8 mouse cellular contexts compared by ENCODE assay signal in genomic region chr9:20746017-20746660, GRCm38 (mm10). TPM values are rescaled to one million over a fixed set of nuclear protein-coding genes. Genes with fewer than 3 reads are reported as not detected.
DNase-seq lines count a peak whose midpoint lies in the region; ATAC-seq and TF ChIP-seq lines count a peak whose summit lies in the region.

Gene Olfm2 (minus strand): TSS chr9:20746349.

- peak within 1 kb of the TSS; percentile 65 for H3K4me2 ChIP-seq in hindbrain, embryonic 15.5 days
- H3K4me2 ChIP-seq in liver, embryonic 12.5 days, result peak within 1 kb of the TSS; percentile 72
- peak within 1 kb of the TSS; percentile 65 for H3K4me2 ChIP-seq in stomach, postnatal 0 days (replicated peaks; ENCODE audit: low read depth)

- no peaks in the 10 kb centered on the region for H3K27me3 ChIP-seq in hindbrain, embryonic 15.5 days
- H3K27me3 ChIP-seq in liver, embryonic 12.5 days (replicated peaks), result peaks cover 84% of the 10 kb centered on the region
- peaks cover 2% of the 10 kb centered on the region; the same call in 1 of the 2 replicates for H3K27me3 ChIP-seq in stomach, postnatal 0 days (ENCODE audit: control insufficient read depth, insufficient read depth, low read length)

- H3K4me3 ChIP-seq in hindbrain, embryonic 15.5 days, result peak within 1 kb of the TSS; percentile 69
- H3K4me3 ChIP-seq in liver, embryonic 12.5 days, result peak within 1 kb of the TSS; percentile 46
- H3K4me3 ChIP-seq in stomach, postnatal 0 days (ENCODE audit: low read depth, low read length), result peak within 1 kb of the TSS; percentile 40

- no peak for DNase-seq in left cerebral cortex, adult 18-20 months (ENCODE audit: low spot score in 2 of 2)
- DNase-seq in left cerebral cortex, adult 9 months (ENCODE audit: low spot score in 2 of 2), result no peak
- DNase-seq in embryo, embryonic 11.5 days (ENCODE audit: low read depth, low spot score), result peak; percentile 29
- peak; percentile 60 for DNase-seq in stomach, postnatal 0 days (ENCODE audit: low spot score)
- DNase-seq in frontal cortex, postnatal 36 days (ENCODE audit: low spot score in 2 of 2), result no peak
- DNase-seq in testis, postnatal 10 days (ENCODE audit: low spot score), result no peak

- no peaks in the 10 kb centered on the region for H3K36me3 ChIP-seq in hindbrain, embryonic 15.5 days
- no peaks in the 10 kb centered on the region for H3K36me3 ChIP-seq in liver, embryonic 12.5 days
- no peaks in the 10 kb centered on the region for H3K36me3 ChIP-seq in stomach, postnatal 0 days (ENCODE audit: control insufficient read depth, insufficient read depth, low read length)

- peak within 1 kb of the TSS; percentile 67 for H3K27ac ChIP-seq in hindbrain, embryonic 15.5 days (replicated peaks)
- no peak within 1 kb of the TSS for H3K27ac ChIP-seq in liver, embryonic 12.5 days
- H3K27ac ChIP-seq in stomach, postnatal 0 days (replicated peaks), result no peak within 1 kb of the TSS

- H3K9ac ChIP-seq in hindbrain, embryonic 15.5 days, result peak within 1 kb of the TSS; percentile 87
- H3K9ac ChIP-seq in liver, embryonic 12.5 days, result peak within 1 kb of the TSS; percentile 22; the same call in 1 of the 2 replicates
- peak within 1 kb of the TSS; percentile 41 for H3K9ac ChIP-seq in stomach, postnatal 0 days (ENCODE audit: low read length)

- WGBS in hindbrain, embryonic 15.5 days, result 1% methylated on average over 22 of the region's 50 CpGs
- WGBS in liver, embryonic 12.5 days (ENCODE audit: insufficient replicate concordance), result under 1% methylated on average over 22 of the region's 50 CpGs
- 0% methylated on average over 19 of the region's 50 CpGs for WGBS in stomach, postnatal 0 days

- peaks cover 28% of the 10 kb centered on the region for H3K4me1 ChIP-seq in hindbrain, embryonic 15.5 days (replicated peaks)
- peaks cover 37% of the 10 kb centered on the region for H3K4me1 ChIP-seq in liver, embryonic 12.5 days
- no peaks in the 10 kb centered on the region for H3K4me1 ChIP-seq in stomach, postnatal 0 days (replicated peaks; ENCODE audit: control insufficient read depth, insufficient read depth)

- TF ChIP-seq CTCF in stomach, postnatal 0 days (IDR thresholded peaks at IDR 0.05; ENCODE audit: low read depth), result no peak

- no peak for TF ChIP-seq EP300 in stomach, postnatal 0 days (optimal IDR thresholded peaks at IDR 0.05)

- ATAC-seq in hindbrain, embryonic 15.5 days (ENCODE audit: low FRiP score, low read depth), result peak; percentile 57
- peak; percentile 30; the same call in 1 of the 2 replicates for ATAC-seq in liver, embryonic 12.5 days
- ATAC-seq in stomach, postnatal 0 days (ENCODE audit: low FRiP score, low TSS enrichment), result peak; percentile 45

- H3K9me3 ChIP-seq in hindbrain, embryonic 15.5 days, result no peaks in the 10 kb centered on the region
- no peaks in the 10 kb centered on the region for H3K9me3 ChIP-seq in liver, embryonic 12.5 days (replicated peaks)
- H3K9me3 ChIP-seq in stomach, postnatal 0 days (ENCODE audit: control insufficient read depth, low read length), result no peaks in the 10 kb centered on the region

RNA-seq across cellular contexts. Expression of gene Olfm2, which starts in this region (rescaled TPM):
- 100 to 1,000 TPM; 127 to 142 TPM for total RNA-seq in left cerebral cortex, adult 18-20 months (2021)
- polyA plus RNA-seq in hindbrain, embryonic 15.5 days (2015; fragmentation: Nextera tagmentation; extraction: Ambion mirVana), result 199 and 226 TPM in 2 replicates
- polyA plus RNA-seq in liver, embryonic 12.5 days (2016; fragmentation: Nextera tagmentation; extraction: Ambion mirVana), result 0.28 and 0.32 TPM in 2 replicates
- polyA plus RNA-seq in stomach, postnatal 0 days (2015; fragmentation: Nextera tagmentation; extraction: Ambion mirVana), result 2.3 and 2.5 TPM in 2 replicates

Comparison
In these comparisons a context has a peak if more than half of its experiments do, and no peak if none do; other contexts are left out.
1. RNA of gene Olfm2 (polyA plus RNA-seq): 199 to 226 TPM in hindbrain, embryonic 15.5 days; 2.3 to 2.5 TPM in stomach, postnatal 0 days and 0.28 to 0.32 TPM in liver, embryonic 12.5 days; every median in the first group is over 10 times any median in the second.
2. Peak in ATAC-seq, H3K4me3 ChIP-seq, H3K9ac ChIP-seq and H3K4me2 ChIP-seq in liver, embryonic 12.5 days; RNA of the gene not detected or under 1 TPM.
3. DNase-seq: peak in embryo, embryonic 11.5 days (single experiment) and stomach, postnatal 0 days (single experiment); none in left cerebral cortex, adult 18-20 months (0 of 2), left cerebral cortex, adult 9 months (0 of 2), frontal cortex, postnatal 36 days (0 of 2) and testis, postnatal 10 days (single experiment).
4. H3K9ac ChIP-seq: peak in every context shown above with its lines; median percentile 87 in hindbrain, embryonic 15.5 days; 41 in stomach, postnatal 0 days; 22 in liver, embryonic 12.5 days.
5. Peak in every context shown above with its lines, with median percentiles within 50 percentile points of each other: ATAC-seq, H3K4me2 ChIP-seq and H3K4me3 ChIP-seq.